Mouse (Mus musculus): ENCODE results near the gene Metap2.

DNA sequence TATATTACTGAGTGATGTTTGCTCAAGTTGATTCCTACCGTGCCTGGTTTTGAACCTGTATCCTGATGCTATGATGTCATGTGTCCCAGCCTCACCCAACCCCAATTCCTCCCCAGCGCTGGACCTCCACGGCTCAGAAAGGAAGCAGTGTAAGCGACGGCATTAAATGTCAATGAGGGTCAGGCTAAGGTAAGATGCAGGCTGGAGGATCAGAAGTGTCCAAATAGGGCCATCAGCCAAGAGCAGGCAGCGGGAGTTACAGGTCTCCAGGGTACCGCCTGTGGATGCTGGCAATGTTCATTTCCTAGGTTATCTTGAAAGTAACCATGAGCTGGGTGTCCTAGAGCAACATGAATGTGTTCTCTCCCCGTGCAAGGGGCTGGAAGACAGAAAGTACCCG lies 34.5 kb upstream of the Metap2 start:
- no peak for TF ChIP-seq CTCF (IDR thresholded peaks at IDR 0.05)
- no peak for TF ChIP-seq EP300 (IDR thresholded peaks at IDR 0.05)
